Mouse (Mus musculus) macrophage (primary cell): Measurements from ENCODE around the gene Trim62. TPM values are rescaled to one million over a fixed set of nuclear protein-coding genes. Genes with fewer than 3 reads are reported as not detected.

Source experiments
- H3K27ac ChIP-seq: fragments of 350-480 bp; formaldehyde crosslinking; 2 replicates; pipeline ENCODE4 v1.9.0; 2021
- H3K36me3 ChIP-seq: fragments of 350-480 bp; formaldehyde crosslinking; 2 replicates; pipeline ENCODE4 v1.9.0; 2021; ENCODE audit errors: inconsistent target
- H3K4me3 ChIP-seq: fragments of 350-480 bp; formaldehyde crosslinking; 2 replicates; pipeline ENCODE4 v1.9.0; 2021; ENCODE audit errors: inconsistent target
- H3K79me2 ChIP-seq: fragments of 350-480 bp; formaldehyde crosslinking; 2 replicates; pipeline ENCODE4 v1.9.0; 2021; ENCODE audit errors: inconsistent target
- WGBS: methylation state at CpG from one replicate; pipeline ENCODE4 v1.1.7; 2026; ENCODE audit warnings: inconsistent platforms; ENCODE audit not compliant: missing documents; 5-methylcytosine and 5-hydroxymethylcytosine counted together
- polyA plus RNA-seq: library from polyadenylated mRNA; stranded (reverse); fragments of 250-400 nt; gene quantifications from 3 replicates; pipeline ENCODE4 v1.2.4, GENCODE M21; 2018; ENCODE audit warnings: inconsistent platforms

Trim62 gene
- polyA plus RNA-seq, 1 experiment from 2014 or later, result 3.1 TPM

- WGBS, result 98% methylated on average over 6 of the region's 6 CpGs
- Histone ChIP-seq H3K4me3 (no peak overlapping the region), H3K79me2 (no peaks in the 10 kb centered on the region), H3K36me3 (no peaks in the 10 kb centered on the region), H3K27ac (no peak overlapping the region)
Measured at GRCm38 (mm10) chr4:128892188-128892587, 8.8 kb downstream of the Trim62 start.

GRCm38 (mm10) chr4:128894112-128894511 is 10.7 kb downstream of the Trim62 start:
- no peaks in the 10 kb centered on the region for H3K79me2 ChIP-seq
- no peak overlapping the region for H3K27ac ChIP-seq
- no peak overlapping the region for H3K4me3 ChIP-seq
- WGBS, result 90% methylated on average over 12 of the region's 12 CpGs
- H3K36me3 ChIP-seq, result no peaks in the 10 kb centered on the region

- no peaks in the 10 kb centered on the region for H3K79me2 ChIP-seq
- H3K36me3 ChIP-seq, result no peaks in the 10 kb centered on the region
- H3K27ac ChIP-seq, result no peak overlapping the region
- 96% methylated on average over 4 of the region's 4 CpGs for WGBS
- H3K4me3 ChIP-seq, result no peak overlapping the region
Measured at GRCm38 (mm10) chr4:128895841-128896240, 12.5 kb downstream of the Trim62 start.

- 96% methylated on average over 10 of the region's 10 CpGs for WGBS
- H3K4me3 ChIP-seq, result no peak overlapping the region
Measured at GRCm38 (mm10) chr4:128896667-128897066, 13.3 kb downstream of the Trim62 start.

GRCm38 (mm10) chr4:128897911-128898421 is 14.6 kb downstream of the Trim62 start:
- Histone ChIP-seq H3K27ac (no peak overlapping the region), H3K4me3 (no peak overlapping the region), H3K36me3 (no peaks in the 10 kb centered on the region), H3K79me2 (no peaks in the 10 kb centered on the region)
- 64% methylated on average over 6 of the region's 7 CpGs for WGBS

More at GRCm38 (mm10) chr4:128896667-128897066, 13.3 kb downstream of the Trim62 start:
- Histone ChIP-seq H3K79me2 (no peaks in the 10 kb centered on the region), H3K27ac (no peak overlapping the region), H3K36me3 (no peaks in the 10 kb centered on the region)

GRCm38 (mm10) chr4:128899332-128899731 is 16.0 kb downstream of the Trim62 start:
- no peaks in the 10 kb centered on the region for H3K79me2 ChIP-seq

GRCm38 (mm10) chr4:128900484-128900883 is 17.1 kb downstream of the Trim62 start:
- no peaks in the 10 kb centered on the region for H3K36me3 ChIP-seq
- H3K79me2 ChIP-seq, result no peaks in the 10 kb centered on the region
- WGBS, result 97% methylated on average over 14 of the region's 14 CpGs
- H3K4me3 ChIP-seq, result no peak overlapping the region
- H3K27ac ChIP-seq, result no peak overlapping the region

More at GRCm38 (mm10) chr4:128899332-128899731, 16.0 kb downstream of the Trim62 start:
- WGBS, result 25% methylated on average over 6 of the region's 6 CpGs
- Histone ChIP-seq H3K4me3 (no peak overlapping the region), H3K27ac (no peak overlapping the region), H3K36me3 (no peaks in the 10 kb centered on the region)

- Histone ChIP-seq H3K79me2 (no peaks in the 10 kb centered on the region), H3K36me3 (no peaks in the 10 kb centered on the region), H3K4me3 (no peak overlapping the region), H3K27ac (no peak overlapping the region)
- 91% methylated on average over 8 of the region's 8 CpGs for WGBS
Measured at GRCm38 (mm10) chr4:128902390-128902789, 19.0 kb downstream of the Trim62 start.

GRCm38 (mm10) chr4:128904035-128904800 is 20.8 kb downstream of the Trim62 start:
- WGBS, result 90% methylated on average over 8 of the region's 8 CpGs
- Histone ChIP-seq H3K36me3 (no peaks in the 10 kb centered on the region), H3K79me2 (no peaks in the 10 kb centered on the region), H3K27ac (no peak overlapping the region), H3K4me3 (no peak overlapping the region)

GRCm38 (mm10) chr4:128905251-128905650 is 21.9 kb downstream of the Trim62 start:
- Histone ChIP-seq H3K27ac (no peak overlapping the region), H3K4me3 (no peak overlapping the region), H3K36me3 (no peaks in the 10 kb centered on the region), H3K79me2 (no peaks in the 10 kb centered on the region)
- WGBS, result 93% methylated on average over 8 of the region's 8 CpGs

GRCm38 (mm10) chr4:128906757-128907156 is 23.4 kb downstream of the Trim62 start:
- Histone ChIP-seq H3K79me2 (no peaks in the 10 kb centered on the region), H3K4me3 (no peak overlapping the region), H3K27ac (no peak overlapping the region), H3K36me3 (no peaks in the 10 kb centered on the region)
- WGBS, result 95% methylated on average over 8 of the region's 8 CpGs

GRCm38 (mm10) chr4:128907238-128907968 is 24.0 kb downstream of the Trim62 start:
- no peaks in the 10 kb centered on the region for H3K79me2 ChIP-seq
- H3K36me3 ChIP-seq, result no peaks in the 10 kb centered on the region
- 88% methylated on average over 12 of the region's 12 CpGs for whole genome bisulfite sequencing
- H3K27ac ChIP-seq, result no peak overlapping the region
- no peak overlapping the region for H3K4me3 ChIP-seq

GRCm38 (mm10) chr4:128908586-128909377 is 25.4 kb downstream of the Trim62 start:
- Histone ChIP-seq H3K79me2 (no peaks in the 10 kb centered on the region), H3K27ac (no peak overlapping the region), H3K4me3 (no peak overlapping the region), H3K36me3 (no peaks in the 10 kb centered on the region)
- WGBS, result 67% methylated on average over 24 of the region's 24 CpGs

GRCm38 (mm10) chr4:128909378-128909831 is 26.0 kb downstream of the Trim62 start:
- Histone ChIP-seq H3K4me3 (no peak overlapping the region), H3K79me2 (no peaks in the 10 kb centered on the region), H3K27ac (no peak overlapping the region), H3K36me3 (no peaks in the 10 kb centered on the region)
- WGBS, result 95% methylated on average over 14 of the region's 14 CpGs
